Mouse (Mus musculus) hindbrain, embryonic 10.5 days (tissue): ENCODE data around the gene Fsip1. TPM values are rescaled to one million over a fixed set of nuclear protein-coding genes. Genes with fewer than 3 reads are reported as not detected.

Source experiments
- DNase-seq: peaks from one replicate; pipeline ENCODE4 v3.0.0-alpha.2; 2017; ENCODE audit warnings: low spot score
- H3K27ac ChIP-seq: fragments of 300-500 bp; sonication (generic); 2 replicates; pipeline ENCODE4 v1.5.1; 2016; ENCODE audit warnings: mild to moderate bottlenecking, moderate library complexity
- H3K27me3 ChIP-seq: fragments of 300-500 bp; sonication (generic); 2 replicates; pipeline ENCODE4 v1.6.1; 2016; ENCODE audit warnings: mild to moderate bottlenecking; ENCODE audit not compliant: poor library complexity, insufficient read depth, severe bottlenecking
- H3K36me3 ChIP-seq: fragments of 300-500 bp; sonication (generic); 2 replicates; pipeline ENCODE4 v1.6.1; 2016; ENCODE audit warnings: mild to moderate bottlenecking, moderate library complexity
- H3K4me1 ChIP-seq: fragments of 300-500 bp; sonication (generic); replicated peaks from 2 replicates; pipeline ENCODE4 v1.6.1; 2016; ENCODE audit warnings: mild to moderate bottlenecking
- H3K4me3 ChIP-seq: fragments of 300-500 bp; sonication (generic); 2 replicates; pipeline ENCODE4 v1.5.1; 2016; ENCODE audit warnings: mild to moderate bottlenecking, moderate library complexity
- H3K9me3 ChIP-seq: fragments of 300-500 bp; sonication (generic); 2 replicates; pipeline ENCODE4 v1.6.1; 2016; ENCODE audit warnings: mild to moderate bottlenecking, moderate library complexity
- WGBS: fragments of 180-500 bp; shearing (Covaris S2); methylation state at CpG from one replicate; pipeline ENCODE4 v1.1.7; 2016; 5-methylcytosine and 5-hydroxymethylcytosine counted together
- polyA plus RNA-seq: library from polyadenylated mRNA; unstranded; fragments of >200 nt; fragmentation: Nextera tagmentation; extraction: Ambion mirVana; gene quantifications from 2 replicates; pipeline ENCODE4 v1.2.1, GENCODE M21; 2016

Fsip1 gene
- polyA plus RNA-seq, 1 experiment from 2014 or later, result 3.1 TPM

- Histone ChIP-seq H3K4me1 (no peaks in the 10 kb centered on the region), H3K9me3 (no peaks in the 10 kb centered on the region)
- WGBS, result 89% methylated on average over 4 of the region's 4 CpGs
Measured at GRCm38 (mm10) chr2:118287678-118288077, 30.9 kb upstream of the Fsip1 start.

GRCm38 (mm10) chr2:118282467-118282866, 25.7 kb upstream of the Fsip1 start:
- WGBS, result 85% methylated on average over 3 of the region's 3 CpGs
- H3K27ac ChIP-seq, result no peak overlapping the region

More at GRCm38 (mm10) chr2:118287678-118288077, 30.9 kb upstream of the Fsip1 start:
- Histone ChIP-seq H3K27me3 (no peaks in the 10 kb centered on the region), H3K36me3 (no peaks in the 10 kb centered on the region), H3K27ac (no peak overlapping the region), H3K4me3 (no peak overlapping the region)
- no peak for DNase-seq

GRCm38 (mm10) chr2:118278249-118278648, 21.5 kb upstream of the Fsip1 start:
- H3K27ac ChIP-seq, result no peak overlapping the region
- H3K36me3 ChIP-seq, result no peaks in the 10 kb centered on the region
- WGBS, result 95% methylated on average over 8 of the region's 8 CpGs
- H3K27me3 ChIP-seq, result no peaks in the 10 kb centered on the region
- DNase-seq, result no peak
- H3K4me1 ChIP-seq, result no peaks in the 10 kb centered on the region
- H3K4me3 ChIP-seq, result no peak overlapping the region
- no peaks in the 10 kb centered on the region for H3K9me3 ChIP-seq

More at GRCm38 (mm10) chr2:118282467-118282866, 25.7 kb upstream of the Fsip1 start:
- no peak for DNase-seq
- no peak overlapping the region for H3K4me3 ChIP-seq
- no peaks in the 10 kb centered on the region for H3K4me1 ChIP-seq
- no peaks in the 10 kb centered on the region for H3K36me3 ChIP-seq
- H3K9me3 ChIP-seq, result no peaks in the 10 kb centered on the region
- H3K27me3 ChIP-seq, result no peaks in the 10 kb centered on the region

DNA sequence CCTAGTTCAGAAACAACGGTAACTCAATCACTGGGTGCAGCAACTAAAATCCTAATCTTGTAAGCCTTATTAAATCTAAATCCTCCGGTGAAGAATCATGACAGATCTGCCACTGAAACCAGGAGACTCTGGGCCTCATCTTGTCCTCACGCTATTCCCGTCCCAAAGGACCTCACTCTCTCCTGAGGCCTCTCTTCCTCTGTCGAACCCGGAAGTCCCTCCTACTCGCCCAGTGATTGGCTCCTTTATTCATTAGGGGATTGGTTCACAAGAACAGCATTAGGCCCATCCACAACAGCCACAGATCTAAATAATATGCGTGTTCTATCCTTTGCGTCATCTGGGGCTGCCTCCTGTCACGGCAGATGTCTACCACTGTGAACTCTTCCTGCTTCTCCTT, 14.8 kb upstream of the Fsip1 start:
- Histone ChIP-seq H3K4me3 (no peak overlapping the region), H3K27me3 (no peaks in the 10 kb centered on the region), H3K36me3 (no peaks in the 10 kb centered on the region), H3K4me1 (no peaks in the 10 kb centered on the region), H3K27ac (no peak overlapping the region), H3K9me3 (no peaks in the 10 kb centered on the region)
- no peak for DNase-seq
- WGBS, result 90% methylated on average over 10 of the region's 10 CpGs

DNA sequence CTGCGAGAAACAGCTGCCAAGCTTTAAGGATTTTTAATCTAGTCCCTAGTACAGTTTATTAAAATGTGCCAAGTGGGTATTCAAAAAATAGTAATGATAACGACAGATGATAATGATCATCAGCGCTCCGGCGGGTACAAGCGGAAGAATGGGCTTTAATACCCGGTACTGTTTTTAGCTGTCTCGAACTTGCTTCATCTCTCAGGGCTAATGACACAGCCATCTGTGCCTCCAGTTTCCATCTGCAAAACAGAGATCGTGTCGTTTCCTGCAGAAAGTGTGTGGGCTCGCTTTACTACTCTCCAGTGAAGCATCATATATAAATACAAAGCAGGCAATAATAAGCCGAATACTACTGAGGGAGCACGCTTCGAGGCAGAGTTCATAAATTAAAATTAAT, 13.4 kb upstream of the Fsip1 start:
- Histone ChIP-seq H3K27me3 (no peaks in the 10 kb centered on the region), H3K9me3 (no peaks in the 10 kb centered on the region), H3K36me3 (no peaks in the 10 kb centered on the region), H3K4me1 (no peaks in the 10 kb centered on the region), H3K27ac (no peak overlapping the region), H3K4me3 (no peak overlapping the region)
- WGBS, result 90% methylated on average over 14 of the region's 14 CpGs
- DNase-seq, result no peak

GRCm38 (mm10) chr2:118263914-118264201, 7.1 kb upstream of the Fsip1 start:
- no peak for DNase-seq
- Histone ChIP-seq H3K4me1 (no peaks in the 10 kb centered on the region; the same call in 1 of the 2 replicates), H3K9me3 (no peaks in the 10 kb centered on the region), H3K36me3 (no peaks in the 10 kb centered on the region), H3K4me3 (no peak overlapping the region), H3K27me3 (0 out of 2 replicates have a peak, but pooled peaks cover 4% of the 10 kb centered on the region), H3K27ac (no peak overlapping the region)
- 43% methylated on average over 2 of the region's 2 CpGs for WGBS

- peak; percentile 53 for DNase-seq
- H3K36me3 ChIP-seq, result no peaks in the 10 kb centered on the region
- no peaks in the 10 kb centered on the region; the same call in 1 of the 2 replicates for H3K4me1 ChIP-seq
- H3K27ac ChIP-seq, result no peak overlapping the region
- 25% methylated on average over 8 of the region's 8 CpGs for WGBS
- H3K27me3 ChIP-seq, result 0 out of 2 replicates have a peak, but pooled peaks cover 4% of the 10 kb centered on the region
- no peak overlapping the region for H3K4me3 ChIP-seq
- no peaks in the 10 kb centered on the region for H3K9me3 ChIP-seq
Measured at GRCm38 (mm10) chr2:118263151-118263913, 6.6 kb upstream of the Fsip1 start.

- Histone ChIP-seq H3K4me1 (no peaks in the 10 kb centered on the region; the same call in 1 of the 2 replicates), H3K9me3 (no peaks in the 10 kb centered on the region), H3K27ac (no peak overlapping the region), H3K36me3 (no peaks in the 10 kb centered on the region), H3K27me3 (0 out of 2 replicates have a peak, but pooled peaks cover 4% of the 10 kb centered on the region), H3K4me3 (no peak overlapping the region)
- no peak for DNase-seq
- 60% methylated on average over 8 of the region's 8 CpGs for WGBS
Measured at GRCm38 (mm10) chr2:118262673-118263072, 5.9 kb upstream of the Fsip1 start.

DNA sequence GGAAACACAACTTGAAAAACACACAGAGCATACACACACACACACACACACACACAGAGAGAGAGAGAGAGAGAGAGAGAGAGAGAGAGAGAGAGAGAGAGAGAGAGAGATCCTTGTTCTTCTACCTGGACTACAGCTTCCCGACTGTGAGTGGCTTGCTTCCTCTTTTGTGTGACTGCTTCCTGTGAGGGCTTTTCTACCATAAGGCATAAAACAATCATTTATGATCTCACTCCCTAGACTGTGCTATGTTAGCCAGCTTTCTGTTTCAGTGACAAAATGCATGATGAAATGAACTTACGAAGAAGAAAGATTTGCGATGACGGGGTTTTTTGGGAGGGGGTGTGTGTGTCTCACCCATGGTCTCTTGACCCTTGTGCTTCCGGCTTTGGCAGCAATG, 3.0 kb upstream of the Fsip1 start:
- no peaks in the 10 kb centered on the region for H3K36me3 ChIP-seq
- no peak overlapping the region for H3K4me3 ChIP-seq
- 0 out of 2 replicates have a peak, but pooled peaks cover 4% of the 10 kb centered on the region for H3K27me3 ChIP-seq
- H3K27ac ChIP-seq, result no peak overlapping the region
- no peak for DNase-seq
- H3K9me3 ChIP-seq, result no peaks in the 10 kb centered on the region
- WGBS, result 87% methylated on average over 5 of the region's 5 CpGs
- peaks cover 12% of the 10 kb centered on the region for H3K4me1 ChIP-seq

DNA sequence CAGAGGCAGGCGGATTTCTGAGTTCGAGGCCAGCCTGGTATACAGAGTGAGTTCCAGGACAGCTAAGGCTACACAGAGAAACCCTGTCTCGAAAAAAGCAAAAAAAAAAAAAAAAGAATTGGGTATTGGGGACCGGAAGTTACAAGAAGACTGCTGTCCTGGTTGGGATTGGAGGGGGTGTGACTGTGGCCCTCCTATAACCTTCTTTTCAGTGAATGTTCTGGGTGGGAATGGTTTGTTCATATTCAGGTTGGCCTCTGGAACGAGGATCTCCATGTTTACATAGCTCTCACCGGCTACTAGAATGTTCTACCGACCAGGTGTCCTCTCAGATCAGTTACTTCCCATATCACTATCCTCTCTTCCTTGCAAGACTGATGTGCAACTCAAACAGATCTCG, 328 bp upstream of the Fsip1 start:
- DNase-seq, result no peak
- 78% methylated on average over 8 of the region's 8 CpGs for WGBS
- Histone ChIP-seq H3K9me3 (no peaks in the 10 kb centered on the region), H3K4me3 (peak overlapping the region; percentile 56), H3K36me3 (no peaks in the 10 kb centered on the region), H3K27ac (no peak overlapping the region), H3K27me3 (peaks cover 9% of the 10 kb centered on the region; the same call in 1 of the 2 replicates), H3K4me1 (peaks cover 32% of the 10 kb centered on the region)

DNA sequence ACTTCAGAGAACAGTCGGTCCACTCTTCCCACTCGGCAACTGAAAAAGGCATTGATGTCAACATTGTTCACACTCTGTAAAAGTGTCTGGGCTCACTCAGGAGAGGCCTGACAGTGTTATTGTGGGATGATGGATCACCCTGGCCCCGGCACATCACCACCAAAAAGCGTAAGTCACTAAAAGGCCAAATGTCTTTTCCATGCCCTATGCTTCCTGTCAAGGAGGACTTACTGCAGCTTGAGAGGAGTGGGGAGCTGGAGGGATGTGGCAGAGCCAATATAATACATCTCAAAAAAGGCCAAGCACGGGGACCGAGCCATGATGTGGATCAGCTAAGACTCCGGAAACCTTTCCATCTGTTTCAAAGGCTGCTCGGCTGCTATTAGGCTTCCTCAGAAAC, 2.2 kb downstream of the Fsip1 start:
- H3K27ac ChIP-seq, result 0 out of 2 replicates have a peak overlapping the region, but pooled peaks have one; percentile 81
- H3K36me3 ChIP-seq, result no peaks in the 10 kb centered on the region
- WGBS, result 60% methylated on average over 8 of the region's 8 CpGs
- H3K4me1 ChIP-seq, result peaks cover 32% of the 10 kb centered on the region
- peaks cover 5% of the 10 kb centered on the region; the same call in 1 of the 2 replicates for H3K27me3 ChIP-seq
- H3K4me3 ChIP-seq, result no peak overlapping the region
- DNase-seq, result peak; percentile 61
- H3K9me3 ChIP-seq, result no peaks in the 10 kb centered on the region

DNA sequence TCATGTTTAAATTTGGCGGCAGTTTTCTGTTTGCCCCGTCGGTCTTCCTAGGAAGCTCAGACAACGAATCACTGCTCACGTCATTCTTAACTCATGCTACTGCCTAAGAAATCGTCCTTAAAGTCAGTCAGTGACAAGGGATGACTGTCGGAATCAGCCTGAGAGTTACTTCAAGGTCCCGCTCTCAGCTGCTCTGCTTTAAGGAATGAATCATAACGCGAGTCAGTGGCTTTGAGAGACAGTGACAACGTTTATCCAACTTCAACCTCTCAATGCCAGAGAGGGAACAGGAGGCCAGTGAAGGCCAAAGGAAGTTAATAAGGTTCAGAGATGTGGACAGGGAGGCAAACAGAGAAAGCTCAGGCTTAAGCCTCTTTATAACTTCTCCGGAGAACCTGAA, 7.8 kb downstream of the Fsip1 start:
- Histone ChIP-seq H3K27me3 (peaks cover 5% of the 10 kb centered on the region; the same call in 1 of the 2 replicates), H3K4me3 (no peak overlapping the region), H3K4me1 (peaks cover 20% of the 10 kb centered on the region), H3K36me3 (no peaks in the 10 kb centered on the region), H3K9me3 (no peaks in the 10 kb centered on the region), H3K27ac (no peak overlapping the region)
- 81% methylated on average over 12 of the region's 12 CpGs for WGBS
- no peak for DNase-seq

GRCm38 (mm10) chr2:118248016-118248415, 8.8 kb downstream of the Fsip1 start:
- 0 out of 2 replicates have a peak overlapping the region, but pooled peaks have one; percentile 45 for H3K27ac ChIP-seq
- no peaks in the 10 kb centered on the region for H3K9me3 ChIP-seq
- H3K27me3 ChIP-seq, result peaks cover 5% of the 10 kb centered on the region; the same call in 1 of the 2 replicates
- no peak for DNase-seq
- peaks cover 12% of the 10 kb centered on the region; the same call in 1 of the 2 replicates for H3K4me1 ChIP-seq
- H3K36me3 ChIP-seq, result no peaks in the 10 kb centered on the region
- WGBS, result 69% methylated on average over 2 of the region's 2 CpGs
- H3K4me3 ChIP-seq, result no peak overlapping the region
